Mouse (Mus musculus) heart, postnatal 10 days (tissue): ENCODE measurements at regions not wholly inside any gene's neighbourhood (a gene's known extent, or its start where the extent isn't known, plus 50 kb on each side); places are given as distances from the start of the nearest gene placed in this dataset.
A peak's percentile ranks its signal among the peaks of the same experiment; 100 is the strongest.
"Not testable (repeated sequence)": the region's sequence is repeated elsewhere in the genome, so short reads cannot be mapped to it uniquely, and the experiment has no call there.

ENCODE experiments used
- DNase-seq, 2 experiments: peaks; one replicate each; pipeline ENCODE4 v3.0.0; 2021
- intact Hi-C: fragments of 180-260 bp; cut with DNase I; formaldehyde crosslinking; loops from one replicate; pipeline ENCODE4 v1.15.1; 2025

- intact Hi-C loops = no loop called here
These were observed 181.9 kb upstream of the Dlgap1 start for GRCm38 (mm10) chr17:69786985-69787384.

GRCm38 (mm10) chr17:69821473-69821872, 147.4 kb upstream of the Dlgap1 start:
- no peak for DNase-seq
- intact Hi-C loops = no loop called here

More at GRCm38 (mm10) chr17:69786985-69787384, 181.9 kb upstream of the Dlgap1 start:
- no peak for DNase-seq

- intact Hi-C loops = no loop called here
- no peak for DNase-seq
These were observed 147.0 kb upstream of the Dlgap1 start for GRCm38 (mm10) chr17:69821901-69822300.

DNA sequence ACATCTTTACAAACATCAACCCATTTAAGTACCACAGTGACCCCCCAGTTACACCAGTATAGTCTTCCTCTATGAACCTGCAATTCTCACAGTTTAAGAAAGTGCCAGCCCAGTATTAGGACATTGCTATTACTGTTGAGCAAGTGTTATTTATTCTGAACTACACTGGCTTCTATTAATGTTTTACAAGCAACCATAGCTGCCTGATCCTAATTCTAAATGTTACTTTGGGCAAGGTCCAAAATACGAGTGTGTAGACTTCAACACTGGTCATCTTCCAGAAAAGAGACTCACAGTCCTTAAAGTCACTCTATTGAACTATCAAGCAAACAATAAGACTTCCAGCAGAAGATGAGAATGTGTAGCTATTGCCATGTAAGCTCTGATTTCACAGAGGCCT, 146.0 kb upstream of the Dlgap1 start:
- no peak for DNase-seq
- intact Hi-C loops = no loop called here

- no peak for DNase-seq
- intact Hi-C loops = no loop called here
These were observed 127.6 kb upstream of the Dlgap1 start for GRCm38 (mm10) chr17:69841308-69841707.

DNA sequence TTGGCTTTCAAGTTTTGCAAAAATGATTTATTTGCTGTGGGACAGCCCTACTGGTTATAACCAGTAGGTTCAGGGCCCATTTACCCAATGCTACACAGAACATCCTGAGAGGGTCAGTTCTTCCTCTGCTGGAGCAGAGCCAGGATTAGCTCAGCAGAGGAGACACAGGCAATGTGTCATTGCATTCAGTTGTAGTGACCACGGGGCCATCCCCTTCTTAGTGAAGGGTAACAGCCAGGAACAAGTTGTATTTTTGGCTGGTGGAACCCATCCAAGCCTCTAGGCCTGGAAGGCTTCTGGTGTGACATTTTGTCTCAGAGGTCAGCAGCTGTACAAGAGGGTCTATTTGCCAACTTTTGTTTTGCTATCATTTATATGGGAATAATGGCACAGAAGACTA, 120.6 kb upstream of the Dlgap1 start:
- peak; percentile 10 to 30 for DNase-seq
- intact Hi-C loops = no loop called here

DNA sequence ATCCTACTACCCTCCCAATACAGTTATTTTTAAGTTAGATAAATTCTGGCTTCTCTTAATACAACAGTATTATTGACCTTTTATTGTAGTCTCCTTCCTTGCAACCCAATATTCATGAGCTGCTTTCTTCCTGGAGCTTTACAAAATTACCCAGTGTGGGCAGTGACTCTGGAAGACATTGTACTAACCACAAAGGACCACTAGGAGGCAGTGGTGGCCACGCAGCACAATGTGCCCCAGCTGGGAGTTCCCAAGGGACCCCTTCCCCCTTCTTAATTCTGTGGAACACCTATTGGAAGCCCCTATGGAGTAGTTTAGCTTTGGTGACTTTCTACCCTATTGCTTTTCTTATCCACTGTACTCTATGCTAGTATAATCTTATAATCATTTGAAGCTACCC, 118.8 kb upstream of the Dlgap1 start:
- DNase-seq = no peak

DNA sequence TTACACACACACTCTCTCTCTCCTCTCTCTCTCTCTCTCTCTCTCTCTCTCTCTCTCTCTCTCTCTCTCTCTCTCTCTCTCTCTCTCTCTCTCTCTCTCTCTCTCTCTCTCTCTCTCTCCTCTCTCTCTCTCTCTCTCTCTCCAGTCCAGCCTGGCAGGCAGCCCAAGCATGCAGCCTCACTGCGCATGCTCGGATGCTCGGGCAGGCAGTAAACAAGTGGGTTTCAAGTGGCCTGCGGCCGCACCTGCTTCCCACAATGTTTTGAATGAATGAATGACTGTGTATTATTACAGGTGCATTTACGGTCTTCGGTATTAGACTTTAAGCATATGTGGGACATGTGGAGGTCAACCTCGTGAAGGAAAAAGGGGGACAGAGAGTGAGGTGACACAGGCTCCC, 88.9 kb upstream of the Dlgap1 start:
- intact Hi-C loops = not testable (repeated sequence)

More for the DNA sequence above, 118.8 kb upstream of the Dlgap1 start:
- intact Hi-C loops = no loop called here

GRCm38 (mm10) chr17:69893980-69894379, 74.9 kb upstream of the Dlgap1 start:
- no peak for DNase-seq
- intact Hi-C loops = no loop called here

More for the DNA sequence above, 88.9 kb upstream of the Dlgap1 start:
- DNase-seq = peak in 1 of 2 experiments; percentile 6
